Mouse (Mus musculus): Measurements from ENCODE around the gene Map4k3.

DNA sequence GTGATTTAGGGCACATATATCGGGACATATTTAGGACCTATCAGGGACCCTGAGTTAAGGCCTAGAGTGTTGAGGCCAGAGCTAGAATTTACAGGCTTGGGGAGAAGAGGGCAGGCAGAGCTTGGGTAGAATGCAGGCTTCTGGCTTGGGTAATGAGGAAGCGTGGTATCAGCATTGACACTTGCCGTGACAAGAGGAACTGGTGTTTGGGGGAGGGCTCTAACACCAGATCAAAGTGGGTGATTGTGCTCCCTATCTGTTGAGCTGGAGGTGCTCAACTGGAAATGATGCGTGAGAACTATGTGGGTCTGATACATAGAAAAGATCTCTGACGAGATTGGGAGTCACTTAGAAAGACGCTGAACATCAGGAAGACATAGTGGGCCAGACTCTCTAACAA, 6.4 kb upstream of the Map4k3 start:
- TF ChIP-seq POLR2A (IDR thresholded peaks at IDR 0.05; ENCODE audit: borderline replicate concordance, extremely low read depth, low read depth, low read length) (no peak), CTCF (IDR thresholded peaks at IDR 0.05; ENCODE audit: insufficient read depth, low read length) (no peak)
